Mouse (Mus musculus) neural tube, embryonic 11.5 days (tissue): ENCODE measurements around the gene Ppih. TPM values are rescaled to one million over a fixed set of nuclear protein-coding genes. Genes with fewer than 3 reads are reported as not detected.
A peak's percentile ranks its signal among the peaks of the same experiment; 100 is the strongest.

Source experiments
- ATAC-seq: fragments of 200-750 bp; cut with Nextera tagmentation; 2 replicates; pipeline ENCODE4 v1.8.0; 2017; ENCODE audit warnings: moderate number of reproducible peaks, mild to moderate bottlenecking, moderate TSS enrichment, moderate library complexity; ENCODE audit not compliant: insufficient read depth, low FRiP score, low TSS enrichment
- DNase-seq: peaks from one replicate; pipeline ENCODE4 v3.0.0-alpha.2; 2015; ENCODE audit warnings: low spot score
- H3K27ac ChIP-seq: fragments of 300-500 bp; sonication (generic); 2 replicates; pipeline ENCODE4 v1.5.1; 2014; ENCODE audit warnings: low read depth, mild to moderate bottlenecking, low read length
- H3K27me3 ChIP-seq: fragments of 300-500 bp; sonication (generic); 2 replicates; pipeline ENCODE4 v1.6.1; 2014; ENCODE audit warnings: mild to moderate bottlenecking, low read length, mixed read lengths; ENCODE audit not compliant: control insufficient read depth, insufficient read depth
- H3K36me3 ChIP-seq: fragments of 300-500 bp; sonication (generic); 2 replicates; pipeline ENCODE4 v1.6.1; 2014; ENCODE audit warnings: mild to moderate bottlenecking, low read length, moderate library complexity, mixed read lengths; ENCODE audit not compliant: control insufficient read depth, insufficient read depth
- H3K4me1 ChIP-seq: fragments of 300-500 bp; sonication (generic); 2 replicates; pipeline ENCODE4 v1.6.1; 2014; ENCODE audit warnings: low read length, mixed read lengths; ENCODE audit not compliant: control insufficient read depth, insufficient read depth
- H3K4me2 ChIP-seq: fragments of 300-500 bp; sonication (generic); 2 replicates; pipeline ENCODE4 v1.6.1; 2014; ENCODE audit warnings: low read depth, mild to moderate bottlenecking, moderate library complexity
- H3K4me3 ChIP-seq: fragments of 300-500 bp; sonication (generic); 2 replicates; pipeline ENCODE4 v1.5.1; 2014; ENCODE audit warnings: low read depth, low read length
- H3K9ac ChIP-seq: fragments of 300-500 bp; sonication (generic); 2 replicates; pipeline ENCODE4 v1.6.1; 2014; ENCODE audit warnings: mild to moderate bottlenecking, low read length
- H3K9me3 ChIP-seq: fragments of 300-500 bp; sonication (generic); 2 replicates; pipeline ENCODE4 v1.6.1; 2016; ENCODE audit warnings: low read length; ENCODE audit not compliant: control insufficient read depth
- WGBS: fragments of 180-500 bp; shearing (Covaris S2); extraction: QIAGEN DNeasy Blood & Tissue Kit; methylation state at CpG from one replicate; pipeline ENCODE4 v1.1.7; 2014; 5-methylcytosine and 5-hydroxymethylcytosine counted together
- polyA plus RNA-seq: library from polyadenylated mRNA; unstranded; fragments of >200 nt; fragmentation: Nextera tagmentation; extraction: Ambion mirVana; gene quantifications from 2 replicates; pipeline ENCODE4 v1.2.1, GENCODE M21; 2014

The Ppih gene
- polyA plus RNA-seq, 1 experiment from 2014 or later: 106 TPM

DNA sequence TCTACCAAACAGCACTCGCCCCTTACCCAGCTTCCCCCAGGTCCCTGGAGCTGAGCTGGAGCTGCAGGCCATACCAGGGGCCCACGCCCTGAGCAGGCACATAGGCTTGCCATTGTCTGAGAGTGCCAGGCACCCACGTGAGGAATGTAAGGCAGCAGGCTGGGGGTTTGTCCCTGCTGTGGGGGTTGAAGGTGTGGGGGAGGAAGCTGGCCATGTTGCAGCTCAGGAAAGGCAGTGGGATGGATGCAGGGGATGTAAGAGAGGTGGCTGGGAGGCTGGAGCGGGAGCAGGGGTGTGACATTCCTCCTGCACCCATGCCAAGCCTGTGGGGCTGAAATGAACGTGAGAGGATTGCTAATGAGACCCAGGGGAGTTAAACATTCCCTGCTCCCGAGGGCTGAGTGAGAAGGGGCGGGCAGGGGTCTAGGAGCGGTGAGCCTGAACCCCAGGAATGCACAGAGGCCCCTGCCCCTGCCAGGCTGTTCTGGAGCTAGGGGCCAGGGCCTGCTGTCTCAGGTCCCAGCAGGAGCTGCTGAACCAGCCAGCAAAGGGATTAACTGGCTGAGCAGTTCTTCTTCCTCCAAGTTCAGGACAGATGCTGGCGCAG, 66.2 kb downstream of the Ppih start:
- H3K4me1 ChIP-seq: no peaks in the 10 kb centered on the region
- H3K36me3 ChIP-seq: no peaks in the 10 kb centered on the region
- H3K27ac ChIP-seq: no peak overlapping the region
- ATAC-seq: peak; percentile 50; the same call in 1 of the 2 replicates
- 44% methylated on average over 9 of the region's 9 CpGs for WGBS
- no peak for DNase-seq
- no peak overlapping the region for H3K4me2 ChIP-seq
- H3K4me3 ChIP-seq: no peak overlapping the region
- H3K27me3 ChIP-seq: no peaks in the 10 kb centered on the region
- no peaks in the 10 kb centered on the region for H3K9me3 ChIP-seq
- H3K9ac ChIP-seq: 0 out of 2 replicates have a peak overlapping the region, but pooled peaks have one; percentile 3

DNA sequence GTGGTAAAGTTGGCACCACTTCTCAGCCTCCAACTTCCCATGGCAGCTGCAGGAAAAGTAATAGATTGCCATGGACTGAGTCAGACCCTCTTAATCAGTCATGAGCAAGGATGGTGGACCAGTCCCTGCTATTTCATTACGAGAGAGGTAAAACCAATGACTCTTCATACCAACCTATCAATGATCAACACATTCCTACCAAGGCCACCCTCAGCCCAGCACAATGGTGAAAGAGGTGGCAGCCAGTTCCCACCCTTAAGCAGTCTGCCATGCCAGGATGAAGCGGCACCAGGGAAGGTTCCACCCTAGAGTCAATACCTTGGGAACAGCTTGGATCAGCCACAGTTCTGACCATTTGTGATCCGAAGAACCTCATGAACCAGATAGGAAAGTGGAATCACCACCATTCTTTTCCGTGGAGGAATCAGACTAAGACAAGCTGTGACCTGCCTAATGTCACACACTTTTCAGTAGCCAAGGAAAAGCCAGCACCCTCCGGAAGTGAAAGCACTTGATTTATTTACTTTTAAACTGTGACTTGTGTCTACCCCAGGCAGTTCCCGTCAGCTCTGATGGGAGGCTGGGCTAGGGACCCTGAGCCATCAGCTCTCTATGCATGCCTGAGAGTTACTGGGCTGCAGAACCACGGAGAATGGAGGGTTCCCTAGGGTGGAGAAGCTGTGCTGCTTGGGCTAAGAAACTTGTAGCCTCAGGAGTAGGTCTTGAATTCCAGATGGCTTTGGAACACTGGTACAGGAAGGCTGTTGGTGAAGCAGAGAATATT, 68.1 kb downstream of the Ppih start:
- H3K9ac ChIP-seq: no peak overlapping the region
- no peak for DNase-seq
- H3K4me1 ChIP-seq: peaks cover 4% of the 10 kb centered on the region; the same call in 1 of the 2 replicates
- H3K27ac ChIP-seq: no peak overlapping the region
- H3K36me3 ChIP-seq: peaks cover 2% of the 10 kb centered on the region; the same call in 1 of the 2 replicates
- no peak overlapping the region for H3K4me3 ChIP-seq
- 69% methylated on average over 7 of the region's 7 CpGs for WGBS
- no peak overlapping the region for H3K4me2 ChIP-seq
- H3K9me3 ChIP-seq: no peaks in the 10 kb centered on the region
- H3K27me3 ChIP-seq: no peaks in the 10 kb centered on the region
- ATAC-seq: no peak

Other genes with a start within 250 kb of the Ppih start
- gene Slc2a1, start 211.8 kb downstream of the Ppih start, polyA plus RNA-seq: 151 and 162 TPM in 2 replicates
- 9.7 and 11.4 TPM in 2 replicates for gene Zfp691, start 146.4 kb downstream of the Ppih start, polyA plus RNA-seq
- gene Ermap, start 130.5 kb downstream of the Ppih start, polyA plus RNA-seq: 6.4 and 8.2 TPM in 2 replicates
- gene Svbp, start 125.2 kb downstream of the Ppih start, polyA plus RNA-seq: 172 and 179 TPM in 2 replicates
- gene Tmem269, start 102.3 kb downstream of the Ppih start, polyA plus RNA-seq: not detected in 2 replicates
- gene AU022252, start 87.8 kb downstream of the Ppih start, polyA plus RNA-seq: 40.5 and 44.1 TPM in 2 replicates
- 20.5 and 21.3 TPM in 2 replicates for gene P3h1, start 87.6 kb downstream of the Ppih start, polyA plus RNA-seq
- 0.19 TPM in 1 of 2 replicates, not detected in the other for gene Cldn19, start 65.1 kb downstream of the Ppih start, polyA plus RNA-seq
- gene Ybx1, start 25.9 kb downstream of the Ppih start, polyA plus RNA-seq: 1,250 and 1,284 TPM in 2 replicates
- gene Ccdc30, start 95.0 kb upstream of the Ppih start, polyA plus RNA-seq: 10.6 and 13.3 TPM in 2 replicates
- gene Ppcs, start 101.9 kb upstream of the Ppih start, polyA plus RNA-seq: 25.0 and 25.5 TPM in 2 replicates
- gene Zmynd12, start 102.3 kb upstream of the Ppih start, polyA plus RNA-seq: not detected in 2 replicates
- 9.5 and 9.6 TPM in 2 replicates for gene Rimkla, start 172.1 kb upstream of the Ppih start, polyA plus RNA-seq
- 21.4 and 22.6 TPM in 2 replicates for gene Foxj3, start 216.5 kb upstream of the Ppih start, polyA plus RNA-seq
- gene Frg2f1, start 219.0 kb upstream of the Ppih start, polyA plus RNA-seq: 2.3 and 3.0 TPM in 2 replicates